Mouse (Mus musculus): Measurements from ENCODE around the gene E130218I03Rik.

GRCm38 (mm10) chr4:134252911-134253721 is 9.7 kb downstream of the E130218I03Rik start:
- TF ChIP-seq CTCF (IDR thresholded peaks at IDR 0.05; ENCODE audit: extremely low read depth, insufficient read depth, insufficient read length, insufficient replicate concordance) (no peak), POLR2A (IDR thresholded peaks at IDR 0.05; ENCODE audit: low read depth, low read length) (no peak)
